Mouse (Mus musculus): ENCODE data around the gene Gm3448. TPM values are rescaled to one million over a fixed set of nuclear protein-coding genes. Genes with fewer than 3 reads are reported as not detected.
"Not testable (repeated sequence)": the region's sequence is repeated elsewhere in the genome, so short reads cannot be mapped to it uniquely, and the experiment has no call there.

Gene Gm3448
- polyA plus RNA-seq, 1 experiment: 3.4 TPM

GRCm38 (mm10) chr17:15031414-15031813 lies 9.9 kb downstream of the Gm3448 start:
- DNase-seq (ENCODE audit: low read depth): not testable (repeated sequence)

DNA sequence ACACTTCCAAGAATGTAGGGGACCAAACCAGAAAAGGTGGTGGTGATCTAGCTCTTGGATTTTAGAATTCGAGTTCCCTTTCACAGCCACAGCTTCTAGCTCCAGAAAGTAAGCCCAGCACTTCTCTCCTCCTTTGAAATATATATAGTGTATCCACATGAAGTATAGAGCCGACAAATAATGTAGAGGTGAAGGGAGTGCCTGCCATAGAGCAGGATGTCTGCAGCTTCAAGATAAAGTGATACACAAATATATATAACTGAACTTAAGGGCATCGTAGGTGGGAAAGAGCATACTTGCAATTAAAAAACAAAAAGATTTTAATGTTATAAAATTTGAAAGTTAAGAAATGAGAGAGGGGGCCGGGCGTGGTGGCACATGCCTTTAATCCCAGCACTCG lies 15.8 kb downstream of the Gm3448 start:
- not testable (repeated sequence) for DNase-seq (ENCODE audit: low read depth)

DNA sequence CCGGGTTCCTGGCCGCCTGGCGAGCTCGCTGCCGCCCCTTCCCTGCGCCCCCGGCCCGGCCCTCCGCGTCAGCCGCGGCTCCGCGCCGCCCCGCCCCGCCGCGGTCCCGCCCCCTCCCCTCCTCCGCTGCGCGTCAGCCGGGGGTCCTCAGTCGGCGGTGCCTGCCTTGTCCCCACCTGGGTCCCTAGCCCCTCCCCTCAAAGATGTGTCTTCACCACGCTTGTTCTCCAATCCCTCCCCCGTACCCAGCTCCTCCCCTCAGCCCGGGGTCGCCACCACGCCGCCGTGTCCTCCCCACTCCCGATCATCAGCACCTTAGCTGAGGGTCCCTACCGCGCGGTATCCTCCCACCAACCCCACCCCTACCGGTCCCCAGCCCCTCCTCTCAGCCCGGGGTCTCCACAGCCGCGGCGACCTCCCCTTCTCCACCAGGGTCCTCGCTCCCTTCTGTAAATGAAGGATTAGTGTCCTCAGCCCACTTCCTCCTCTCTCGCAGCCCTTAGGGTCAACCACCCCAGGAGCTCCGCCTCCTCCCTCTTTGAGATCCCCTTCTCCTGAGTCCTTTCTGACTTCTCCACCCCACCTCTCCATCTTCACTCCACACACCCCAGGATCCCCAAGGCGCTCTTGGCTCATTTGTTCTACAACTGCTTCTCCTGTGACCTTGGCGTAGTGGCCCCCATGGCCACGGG lies 16.7 kb downstream of the Gm3448 start:
- not testable (repeated sequence) for DNase-seq (ENCODE audit: low read depth)

DNA sequence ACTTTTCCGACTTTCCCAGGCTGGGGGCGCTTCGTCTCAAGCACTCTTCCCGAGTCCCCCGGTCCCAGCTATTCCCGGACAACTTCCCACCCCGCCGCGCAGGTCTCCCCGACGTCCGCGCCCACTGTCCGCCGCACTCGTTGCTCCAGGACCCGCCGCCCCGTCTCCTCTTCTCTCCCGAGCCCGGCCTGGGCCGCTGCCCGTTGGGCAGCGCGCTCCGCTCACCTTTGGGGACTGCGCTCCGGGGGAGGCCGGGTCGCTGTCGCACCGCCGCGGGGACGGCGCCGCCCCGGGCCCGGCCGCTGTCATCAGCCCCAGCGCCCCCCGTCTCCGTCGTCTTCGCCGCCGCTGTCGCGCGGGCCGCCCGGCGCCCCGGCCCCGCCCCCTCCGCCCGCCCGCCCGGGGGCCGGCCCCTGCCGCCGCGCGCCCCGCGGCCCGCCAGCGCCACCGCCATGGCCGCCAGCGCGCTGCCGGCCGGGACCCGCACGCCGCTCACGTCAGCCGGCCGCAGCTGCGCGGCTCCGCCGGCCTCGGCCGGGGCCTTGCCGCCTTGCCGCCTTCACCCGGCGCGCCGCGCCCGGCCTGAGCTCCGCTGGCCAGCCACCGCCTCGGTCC lies 17.4 kb downstream of the Gm3448 start:
- not testable (repeated sequence) for DNase-seq (ENCODE audit: low read depth)

- not testable (repeated sequence) for DNase-seq (ENCODE audit: low read depth)
Measured at GRCm38 (mm10) chr17:15021503-15022220, 19.7 kb downstream of the Gm3448 start.

- DNase-seq (ENCODE audit: low read depth): not testable (repeated sequence)
Measured at GRCm38 (mm10) chr17:15009706-15010413, 31.5 kb downstream of the Gm3448 start, which contains the start of gene Gm3435. Gene Gm3435, plus strand, starts transcription at chr17:15010176.

DNA sequence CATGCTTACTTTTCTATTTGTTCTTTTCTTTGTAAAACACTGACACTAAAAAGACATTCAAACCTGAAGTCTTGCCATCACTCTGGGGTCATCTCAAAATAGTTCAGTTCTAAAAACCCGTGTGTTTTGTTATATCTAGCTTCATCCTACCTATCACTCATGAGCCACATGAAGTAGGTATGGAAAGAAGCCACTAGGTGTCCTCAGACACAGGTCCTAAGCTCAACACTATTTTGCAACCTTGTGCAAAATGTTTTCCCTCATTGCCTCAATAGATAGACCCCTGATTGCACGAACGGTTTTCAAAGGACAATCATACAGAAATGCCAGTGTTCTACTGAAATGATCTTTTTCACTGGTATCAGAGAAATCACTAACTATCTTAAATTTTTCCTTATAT lies 32.2 kb downstream of the Gm3448 start:
- DNase-seq (ENCODE audit: low read depth): not testable (repeated sequence)

DNA sequence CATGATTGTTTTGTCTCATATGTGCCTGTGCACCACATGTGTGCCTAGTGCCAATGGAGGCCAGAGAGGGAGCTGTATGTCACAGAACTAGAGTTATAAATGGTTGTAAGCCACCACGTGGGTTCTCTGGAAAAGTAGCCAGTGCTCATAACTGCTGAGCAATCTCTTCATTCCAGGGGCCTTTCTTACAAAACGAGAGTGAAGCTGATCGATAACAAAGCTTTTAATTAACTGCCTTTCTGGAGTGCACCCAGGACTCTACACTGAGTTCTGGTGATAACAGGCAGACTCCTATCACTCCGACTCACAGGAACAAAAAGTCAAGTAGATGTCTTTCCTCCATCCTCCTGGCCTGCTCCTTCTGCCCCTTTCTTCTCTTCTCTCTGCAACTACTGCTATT lies 41.3 kb downstream of the Gm3448 start:
- not testable (repeated sequence) for DNase-seq (ENCODE audit: low read depth)

GRCm38 (mm10) chr17:14994140-14994539 lies 47.2 kb downstream of the Gm3448 start:
- DNase-seq (ENCODE audit: low read depth): not testable (repeated sequence)

GRCm38 (mm10) chr17:14993139-14993832 lies 48.1 kb downstream of the Gm3448 start:
- DNase-seq (ENCODE audit: low read depth): not testable (repeated sequence)

- not testable (repeated sequence) for DNase-seq (ENCODE audit: low read depth)
Measured at GRCm38 (mm10) chr17:14992522-14993138, 48.7 kb downstream of the Gm3448 start.

- DNase-seq (ENCODE audit: low read depth): not testable (repeated sequence)
Measured at GRCm38 (mm10) chr17:14990116-14990702, 51.1 kb downstream of the Gm3448 start.

DNA sequence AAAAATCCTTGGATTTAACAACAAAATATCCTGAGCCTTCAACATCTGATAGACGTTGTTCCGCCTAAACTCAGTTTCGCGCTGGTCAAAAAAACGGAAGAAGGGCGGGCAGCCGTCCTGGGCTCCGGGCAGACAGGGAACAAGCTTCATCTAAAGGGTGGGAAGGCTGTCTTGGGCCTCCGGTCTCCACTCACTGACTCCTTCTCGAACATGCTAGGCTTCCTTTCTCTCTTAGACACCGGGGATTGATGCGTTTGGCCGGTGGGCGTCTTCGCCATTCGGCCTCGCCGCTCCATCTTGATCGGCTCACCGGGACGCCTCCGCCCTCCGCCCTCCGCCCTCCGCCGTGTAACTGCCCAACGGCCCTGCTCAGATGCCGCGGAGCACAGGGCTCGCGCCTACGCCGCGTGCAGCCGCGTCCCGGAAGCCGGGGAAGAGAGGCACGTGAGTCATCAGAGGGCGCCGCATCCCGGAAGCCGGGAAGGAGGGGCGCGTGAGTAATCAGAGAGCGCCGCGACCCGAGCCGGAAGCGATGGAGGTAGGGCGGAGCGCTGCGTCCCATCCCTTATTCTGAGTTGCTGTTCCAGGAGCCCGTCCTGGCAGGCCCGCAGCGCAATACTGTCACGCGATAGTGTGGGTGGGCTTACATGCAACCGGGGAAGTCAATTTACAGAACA lies 62.8 kb downstream of the Gm3448 start, which contains the start of the genes 9030025P20Rik and Gm3417:
Gene 9030025P20Rik, plus strand, starts transcription at position 107 of the 677 bp plus-strand sequence.
Gene Gm3417, minus strand, starts transcription at position 429 of the 677 bp plus-strand sequence.
- DNase-seq (ENCODE audit: low read depth): not testable (repeated sequence)

DNA sequence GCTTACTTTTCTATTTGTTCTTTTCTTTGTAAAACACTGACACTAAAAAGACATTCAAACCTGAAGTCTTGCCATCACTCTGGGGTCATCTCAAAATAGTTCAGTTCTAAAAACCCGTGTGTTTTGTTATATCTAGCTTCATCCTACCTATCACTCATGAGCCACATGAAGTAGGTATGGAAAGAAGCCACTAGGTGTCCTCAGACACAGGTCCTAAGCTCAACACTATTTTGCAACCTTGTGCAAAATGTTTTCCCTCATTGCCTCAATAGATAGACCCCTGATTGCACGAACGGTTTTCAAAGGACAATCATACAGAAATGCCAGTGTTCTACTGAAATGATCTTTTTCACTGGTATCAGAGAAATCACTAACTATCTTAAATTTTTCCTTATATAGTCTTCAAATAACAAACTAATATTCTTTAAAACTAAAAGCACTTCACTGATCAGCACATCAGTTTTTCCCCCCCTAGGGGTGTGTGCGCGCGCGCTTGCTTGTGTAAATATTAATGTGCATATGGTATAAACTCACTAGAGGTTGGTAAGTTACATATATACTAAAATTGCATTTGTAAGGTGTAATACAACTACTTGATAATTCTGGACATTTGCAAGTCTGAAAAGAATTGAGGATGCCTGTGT lies 63.5 kb downstream of the Gm3448 start:
- DNase-seq (ENCODE audit: low read depth): not testable (repeated sequence)

GRCm38 (mm10) chr17:14968373-14968913 lies 72.9 kb downstream of the Gm3448 start:
- not testable (repeated sequence) for DNase-seq (ENCODE audit: low read depth)

GRCm38 (mm10) chr17:14961557-14962154 lies 79.7 kb downstream of the Gm3448 start:
- DNase-seq (ENCODE audit: low read depth): not testable (repeated sequence)

- DNase-seq (ENCODE audit: low read depth): not testable (repeated sequence)
Measured at GRCm38 (mm10) chr17:14960951-14961556, 80.3 kb downstream of the Gm3448 start, which contains the start of gene Phf10. Gene Phf10, minus strand, starts transcription at chr17:14961273.

DNA sequence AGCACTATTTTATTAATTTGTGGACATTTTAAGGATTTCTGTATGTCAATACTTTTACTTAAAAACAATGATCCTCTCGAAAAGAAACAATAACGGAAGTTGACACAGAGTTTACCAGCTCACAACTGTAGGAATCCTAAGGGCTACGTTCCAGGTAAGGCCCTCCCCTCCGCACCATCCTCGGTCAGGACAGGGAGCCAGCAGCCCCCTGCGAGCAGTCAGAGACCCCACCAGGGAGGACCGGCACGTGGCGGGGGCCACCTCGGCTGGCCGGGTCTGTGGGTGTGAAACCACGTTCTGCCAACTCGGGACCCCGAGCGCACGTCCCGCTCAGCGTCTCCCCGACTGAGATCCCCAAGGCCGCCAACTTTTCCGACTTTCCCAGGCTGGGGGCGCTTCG lies 80.8 kb downstream of the Gm3448 start:
- DNase-seq (ENCODE audit: low read depth): no peak

Data from gonadal fat pad, adult 2 months (tissue).